Mouse (Mus musculus) kidney, adult 2 months (tissue): ENCODE data around the gene Clec4n.
A peak's percentile ranks its signal among the peaks of the same experiment; 100 is the strongest.
"Not testable (repeated sequence)": the region's sequence is repeated elsewhere in the genome, so short reads cannot be mapped to it uniquely, and the experiment has no call there.

ENCODE experiments used
- CTCF ChIP-seq: fragments of 200-500 bp; conservative IDR thresholded peaks from 2 replicates; pipeline ENCODE4 v1.5.1; 2011; ENCODE audit warnings: low read depth, mild to moderate bottlenecking, control low read depth, low read length, moderate library complexity, mixed read lengths; ENCODE audit not compliant: insufficient read depth, insufficient read length
- POLR2A ChIP-seq: fragments of 200-500 bp; IDR thresholded peaks from one replicate; pipeline ENCODE4 v1.6.1; 2011; ENCODE audit warnings: low read depth, low read length, control low read depth

DNA sequence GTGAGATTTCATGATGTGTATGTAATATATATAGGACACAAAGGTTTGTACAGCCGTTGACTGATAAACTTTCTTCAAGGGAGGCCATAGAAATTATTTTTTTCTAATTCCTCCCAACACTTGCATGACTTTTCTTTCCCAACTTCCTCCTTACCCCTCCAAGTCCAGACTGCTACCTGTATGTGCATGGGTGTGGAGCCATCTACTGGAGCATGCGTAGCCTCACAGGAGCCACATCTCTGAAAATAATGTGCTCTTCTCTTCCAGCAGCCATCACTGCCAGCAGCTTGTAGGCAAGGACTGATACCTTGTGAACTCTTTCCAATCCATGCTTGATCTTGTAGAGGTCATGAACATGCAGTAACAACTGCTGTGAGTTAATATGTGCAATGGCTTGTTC, 44.8 kb upstream of the Clec4n start:
- not testable (repeated sequence) for TF ChIP-seq POLR2A
- peak; percentile 38 for TF ChIP-seq CTCF
